Mouse (Mus musculus) liver, postnatal 0 days (tissue): ENCODE results near the gene Foxn3. TPM values are rescaled to one million over a fixed set of nuclear protein-coding genes. Genes with fewer than 3 reads are reported as not detected.

ENCODE experiments used
- ATAC-seq: fragments of 200-750 bp; cut with Nextera tagmentation; 2 replicates; pipeline ENCODE4 v1.8.0; 2017; ENCODE audit warnings: mild to moderate bottlenecking, moderate library complexity
- DNase-seq: peaks from one replicate; pipeline ENCODE4 v3.0.0-alpha.2; 2016
- H3K27ac ChIP-seq: fragments of 300-500 bp; sonication (generic); 2 replicates; pipeline ENCODE4 v1.5.1; 2014; ENCODE audit warnings: antibody characterized with exemption, moderate library complexity, mild to moderate bottlenecking, low read depth
- H3K27me3 ChIP-seq: fragments of 300-500 bp; sonication (generic); 2 replicates; pipeline ENCODE4 v1.6.1; 2014; ENCODE audit warnings: low read length, control low read depth, mixed read lengths; ENCODE audit not compliant: insufficient read depth
- H3K36me3 ChIP-seq: fragments of 300-500 bp; sonication (generic); replicated peaks from 2 replicates; pipeline ENCODE4 v1.6.1; 2014; ENCODE audit warnings: mild to moderate bottlenecking, control low read depth, low read length, moderate library complexity, mixed read lengths; ENCODE audit not compliant: insufficient read depth
- H3K4me1 ChIP-seq: fragments of 300-500 bp; sonication (generic); 2 replicates; pipeline ENCODE4 v1.6.1; 2014; ENCODE audit warnings: antibody characterized with exemption, mild to moderate bottlenecking, control low read depth; ENCODE audit not compliant: insufficient read depth
- H3K4me2 ChIP-seq: fragments of 300-500 bp; sonication (generic); 2 replicates; pipeline ENCODE4 v1.6.1; 2014; ENCODE audit warnings: low read depth, mild to moderate bottlenecking, low read length, moderate library complexity, mixed read lengths
- H3K4me3 ChIP-seq: fragments of 300-500 bp; sonication (generic); 2 replicates; pipeline ENCODE4 v1.5.1; 2014; ENCODE audit warnings: low read depth, low read length
- H3K9ac ChIP-seq: fragments of 300-500 bp; sonication (generic); replicated peaks from 2 replicates; pipeline ENCODE4 v1.6.1; 2014; ENCODE audit warnings: mild to moderate bottlenecking, moderate library complexity
- H3K9me3 ChIP-seq: fragments of 300-500 bp; sonication (generic); 2 replicates; pipeline ENCODE4 v1.6.1; 2016; ENCODE audit warnings: mild to moderate bottlenecking, control low read depth, low read length, mixed read lengths
- CTCF ChIP-seq: sonication (generic); IDR thresholded peaks from 2 replicates; pipeline ENCODE4 v1.5.1; 2016; ENCODE audit warnings: antibody characterized with exemption, low read depth
- EP300 ChIP-seq: IDR thresholded peaks from 2 replicates; pipeline ENCODE4 v1.6.1; 2016; ENCODE audit warnings: antibody characterized with exemption, low read depth, mild to moderate bottlenecking
- WGBS: fragments of 180-500 bp; shearing (Covaris S2); extraction: QIAGEN DNeasy Blood & Tissue Kit; methylation state at CpG from one replicate; pipeline ENCODE4 v1.1.7; 2014; ENCODE audit not compliant: insufficient replicate concordance; 5-methylcytosine and 5-hydroxymethylcytosine counted together
- polyA plus RNA-seq: library from polyadenylated mRNA; unstranded; fragments of >200 nt; fragmentation: Nextera tagmentation; extraction: Ambion mirVana; gene quantifications from 2 replicates; pipeline ENCODE4 v1.2.1, GENCODE M21; 2015

The Foxn3 gene
- polyA plus RNA-seq, 1 experiment from 2014 or later = 31.2 TPM

DNA sequence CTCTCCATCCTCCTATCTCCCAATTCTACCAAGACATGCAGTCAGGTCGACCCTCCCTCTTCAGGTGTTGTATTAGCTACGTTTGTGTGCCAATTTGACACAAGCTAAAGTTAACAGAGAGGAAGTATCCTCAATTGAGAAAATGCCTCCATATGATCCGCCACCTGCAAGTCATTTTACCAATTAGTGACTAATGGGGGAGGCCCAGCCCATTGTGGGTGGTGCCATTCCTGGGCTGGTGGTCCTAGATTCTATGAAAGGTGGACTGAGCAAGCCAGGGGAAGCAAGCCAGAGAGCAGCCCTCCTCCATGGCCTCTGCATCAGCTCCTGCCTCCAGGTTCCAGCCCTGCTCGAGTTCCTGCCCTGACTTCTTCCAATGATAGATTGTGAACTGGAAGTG is 158.0 kb downstream of the Foxn3 start:
- 77% methylated on average over 4 of the region's 4 CpGs for WGBS
- H3K4me2 ChIP-seq = no peak overlapping the region
- DNase-seq (no peak), ATAC-seq (no peak)
- H3K9me3 ChIP-seq = no peaks in the 10 kb centered on the region
- no peaks in the 10 kb centered on the region for H3K36me3 ChIP-seq
- TF ChIP-seq EP300 (no peak), CTCF (no peak)
- no peak overlapping the region for H3K4me3 ChIP-seq
- H3K27me3 ChIP-seq = no peaks in the 10 kb centered on the region
- no peak overlapping the region for H3K9ac ChIP-seq
- H3K4me1 ChIP-seq = no peaks in the 10 kb centered on the region; the same call in 1 of the 2 replicates
- no peak overlapping the region for H3K27ac ChIP-seq

DNA sequence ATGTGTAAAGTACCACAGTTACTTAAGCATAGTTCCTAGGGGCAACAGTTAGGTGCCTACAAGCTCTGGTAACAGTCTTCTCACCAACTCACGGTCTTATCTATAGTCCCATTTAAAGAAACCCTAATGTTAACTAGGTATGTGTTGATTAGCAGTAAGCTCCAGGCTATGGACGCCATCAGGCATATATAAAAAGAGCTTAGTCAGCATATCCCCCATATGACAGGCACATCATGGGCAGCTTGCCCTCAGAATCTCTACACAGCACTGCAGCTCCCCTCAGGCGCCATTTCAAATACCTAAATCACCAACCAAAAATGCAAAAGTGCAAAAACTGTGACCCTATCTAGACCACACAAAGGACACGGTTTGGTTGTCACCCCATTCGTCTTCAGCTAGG is 160.4 kb downstream of the Foxn3 start:
- Histone ChIP-seq H3K9me3 (no peaks in the 10 kb centered on the region), H3K36me3 (no peaks in the 10 kb centered on the region), H3K27ac (no peak overlapping the region), H3K27me3 (no peaks in the 10 kb centered on the region), H3K4me2 (no peak overlapping the region), H3K9ac (no peak overlapping the region), H3K4me3 (no peak overlapping the region), H3K4me1 (no peaks in the 10 kb centered on the region)
- 78% methylated on average over 5 of the region's 5 CpGs for WGBS
- no peak for ATAC-seq
- no peak for TF ChIP-seq CTCF
- TF ChIP-seq EP300 = no peak
- no peak for DNase-seq

DNA sequence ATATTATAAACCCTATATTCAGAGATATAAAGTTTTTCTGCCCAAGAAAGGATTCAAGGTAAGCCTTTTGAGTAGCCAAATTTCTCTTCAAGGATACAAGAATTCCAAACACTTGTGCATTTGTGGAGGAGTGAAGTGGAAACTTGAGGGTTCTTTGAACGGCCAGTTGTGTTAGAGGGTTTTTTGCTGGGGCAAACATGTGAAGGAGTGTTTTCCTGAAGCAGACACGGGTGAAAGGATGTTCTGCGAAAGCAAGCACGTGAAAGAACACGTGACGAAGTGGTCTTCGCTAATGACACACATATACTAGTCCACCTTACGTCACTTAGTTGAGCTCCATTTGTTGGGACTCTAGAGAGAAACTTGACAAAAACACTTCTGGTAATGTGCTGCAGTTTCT is 162.5 kb downstream of the Foxn3 start:
- no peak overlapping the region for H3K9ac ChIP-seq
- H3K27me3 ChIP-seq = no peaks in the 10 kb centered on the region
- no peaks in the 10 kb centered on the region for H3K9me3 ChIP-seq
- no peak for DNase-seq
- no peak overlapping the region for H3K4me2 ChIP-seq
- no peak overlapping the region for H3K27ac ChIP-seq
- TF ChIP-seq EP300 = no peak
- TF ChIP-seq CTCF = no peak
- peaks cover 5% of the 10 kb centered on the region for H3K4me1 ChIP-seq
- no peak for ATAC-seq
- H3K36me3 ChIP-seq = no peaks in the 10 kb centered on the region
- 92% methylated on average over 8 of the region's 8 CpGs for WGBS
- no peak overlapping the region for H3K4me3 ChIP-seq

GRCm38 (mm10) chr12:99399575-99399974 is 163.8 kb downstream of the Foxn3 start:
- Histone ChIP-seq H3K27ac (no peak overlapping the region), H3K9me3 (no peaks in the 10 kb centered on the region), H3K4me3 (no peak overlapping the region), H3K27me3 (no peaks in the 10 kb centered on the region), H3K4me1 (peaks cover 16% of the 10 kb centered on the region), H3K36me3 (no peaks in the 10 kb centered on the region), H3K4me2 (no peak overlapping the region), H3K9ac (no peak overlapping the region)
- TF ChIP-seq EP300 = no peak
- no peak for TF ChIP-seq CTCF
- ATAC-seq (no peak), DNase-seq (no peak)
- WGBS = 65% methylated on average over 4 of the region's 4 CpGs

- no peak overlapping the region for H3K9ac ChIP-seq
- H3K27me3 ChIP-seq = no peaks in the 10 kb centered on the region
- DNase-seq = no peak
- no peak overlapping the region for H3K4me3 ChIP-seq
- no peaks in the 10 kb centered on the region for H3K36me3 ChIP-seq
- no peak for ATAC-seq
- TF ChIP-seq CTCF (no peak), EP300 (no peak)
- WGBS = 63% methylated on average over 1 of the region's 1 CpGs
- no peaks in the 10 kb centered on the region for H3K9me3 ChIP-seq
- H3K27ac ChIP-seq = peak overlapping the region; percentile 64
- no peak overlapping the region for H3K4me2 ChIP-seq
- peaks cover 28% of the 10 kb centered on the region for H3K4me1 ChIP-seq
These were observed 166.9 kb downstream of the Foxn3 start for GRCm38 (mm10) chr12:99396461-99396860.

- Histone ChIP-seq H3K4me1 (peaks cover 33% of the 10 kb centered on the region), H3K27ac (peak overlapping the region; percentile 64), H3K4me2 (no peak overlapping the region), H3K27me3 (no peaks in the 10 kb centered on the region), H3K36me3 (no peaks in the 10 kb centered on the region), H3K4me3 (no peak overlapping the region), H3K9me3 (no peaks in the 10 kb centered on the region), H3K9ac (no peak overlapping the region)
- WGBS = 75% methylated on average over 3 of the region's 3 CpGs
- no peak for DNase-seq
- no peak for TF ChIP-seq EP300
- no peak for TF ChIP-seq CTCF
- ATAC-seq = no peak
These were observed 168.3 kb downstream of the Foxn3 start for GRCm38 (mm10) chr12:99395082-99395481.

GRCm38 (mm10) chr12:99394676-99395075 is 168.7 kb downstream of the Foxn3 start:
- DNase-seq (no peak), ATAC-seq (no peak)
- 55% methylated on average over 5 of the region's 5 CpGs for WGBS
- H3K4me2 ChIP-seq = no peak overlapping the region
- H3K36me3 ChIP-seq = no peaks in the 10 kb centered on the region
- peaks cover 33% of the 10 kb centered on the region for H3K4me1 ChIP-seq
- TF ChIP-seq CTCF = no peak
- no peak for TF ChIP-seq EP300
- no peaks in the 10 kb centered on the region for H3K27me3 ChIP-seq
- H3K27ac ChIP-seq = peak overlapping the region; percentile 64
- H3K9me3 ChIP-seq = no peaks in the 10 kb centered on the region
- no peak overlapping the region for H3K4me3 ChIP-seq
- no peak overlapping the region for H3K9ac ChIP-seq
